Mouse (Mus musculus) left cerebral cortex, postnatal 36 days (tissue): ENCODE results near the gene Mlkl. TPM values are rescaled to one million over a fixed set of nuclear protein-coding genes. Genes with fewer than 3 reads are reported as not detected.

Source experiments
- DNase-seq, 2 experiments: peaks; one replicate each; pipeline ENCODE4 v3.0.0; 2021 to 2022; ENCODE audit warnings: low spot score in 2 of 2, mixed read lengths in 1 of 2
- intact Hi-C: fragments of 180-260 bp; cut with DNase I; formaldehyde crosslinking; loops from one replicate; pipeline ENCODE4 v1.15.1; 2025
- total RNA-seq, 2 experiments: library from RNA; stranded (reverse); gene quantifications; 2 replicates each; pipeline ENCODE4 v1.2.3; 2021

The Mlkl gene
- total RNA-seq, 2 experiments from 2014 or later: 0.20 to 0.23 TPM

GRCm38 (mm10) chr8:111264693-111265220 lies 73.2 kb downstream of the Mlkl start:
- intact Hi-C loops: no loop called here
- DNase-seq: no peak

GRCm38 (mm10) chr8:111261981-111262381 lies 76.0 kb downstream of the Mlkl start:
- intact Hi-C loops: no loop called here
- DNase-seq: no peak

Other genes with a start within 250 kb of the Mlkl start
- gene Clec18a, start 245.8 kb downstream of the Mlkl start, total RNA-seq: 1 to 10 TPM; 3.2 to 3.5 TPM
- gene Pdpr, start 243.5 kb downstream of the Mlkl start, total RNA-seq: 10 to 100 TPM; 28.1 to 29.5 TPM
- 100 to 1,000 TPM; 144 to 150 TPM for gene Glg1, start 79.0 kb downstream of the Mlkl start, total RNA-seq
- gene Rfwd3, start 38.0 kb downstream of the Mlkl start, total RNA-seq: 10 to 100 TPM; 20.2 to 20.5 TPM
- gene Fa2h, start 55.6 kb upstream of the Mlkl start, total RNA-seq: 10 to 100 TPM; 20.4 to 31.0 TPM
- gene Wdr59, start 183.9 kb upstream of the Mlkl start, total RNA-seq: 10 to 100 TPM; 20.3 to 21.7 TPM
- 100 to 1,000 TPM; 154 to 166 TPM for gene Znrf1, start 197.9 kb upstream of the Mlkl start, total RNA-seq